Mouse (Mus musculus) adipocyte (in vitro differentiated cells): ENCODE measurements around the gene Acsl1.

Experiments used
- DNase-seq: peaks from one replicate; pipeline ENCODE4 v3.0.0-alpha.2; 2016; ENCODE audit warnings: low spot score

The Acsl1 gene

DNA sequence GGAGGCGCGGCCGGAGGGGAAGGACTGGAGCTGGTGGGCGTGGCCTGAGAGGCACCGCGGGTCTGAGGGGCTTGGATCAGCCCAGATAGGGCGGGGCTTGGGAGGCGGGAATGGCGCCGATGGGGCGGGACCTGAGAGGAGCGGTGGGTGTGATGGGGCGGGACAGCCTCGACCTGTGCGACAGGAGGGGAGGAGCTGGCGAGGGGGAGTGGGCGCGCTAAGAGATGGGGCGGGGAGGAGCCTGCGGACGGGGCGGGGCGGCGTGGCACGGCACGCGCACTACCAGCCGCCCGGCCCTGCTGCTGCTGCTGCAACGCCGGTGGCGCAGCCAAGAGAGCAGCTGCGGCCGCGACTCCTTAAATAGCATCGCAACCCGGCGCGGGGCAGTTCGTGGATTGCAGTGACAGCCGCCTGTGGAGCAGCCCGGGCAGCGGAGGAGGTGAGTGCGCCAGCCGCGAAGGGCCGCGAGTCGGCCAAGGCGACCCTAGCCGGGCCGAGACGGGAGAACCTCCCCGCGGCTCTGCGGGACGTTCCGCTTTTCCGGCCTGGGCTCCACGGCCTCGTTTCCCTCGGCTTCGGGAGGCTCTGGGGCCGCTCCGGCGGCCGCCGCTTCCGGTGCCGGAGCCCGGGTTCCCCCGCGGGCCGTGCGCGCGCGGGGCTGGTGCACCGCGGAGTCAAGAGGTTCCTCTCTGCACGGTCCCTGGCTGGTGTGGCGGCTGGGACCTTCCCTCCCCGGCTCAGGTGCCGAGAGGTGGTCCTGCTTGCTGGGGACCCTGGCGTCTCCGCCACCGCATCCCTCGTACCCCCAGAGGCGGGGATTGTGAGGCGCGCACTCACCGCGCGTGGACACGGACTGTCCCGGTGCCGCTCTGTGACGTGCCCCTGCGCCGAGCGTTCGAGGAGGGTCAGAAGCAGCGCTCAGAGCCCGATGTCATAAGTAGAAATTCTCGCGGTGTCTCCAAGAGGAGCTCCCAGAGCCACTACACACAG lies at the start of gene Acsl1:
Acsl1 (plus strand) TSS at position 246 of the 990 bp plus-strand sequence.
- DNase-seq: peak; percentile 99

DNA sequence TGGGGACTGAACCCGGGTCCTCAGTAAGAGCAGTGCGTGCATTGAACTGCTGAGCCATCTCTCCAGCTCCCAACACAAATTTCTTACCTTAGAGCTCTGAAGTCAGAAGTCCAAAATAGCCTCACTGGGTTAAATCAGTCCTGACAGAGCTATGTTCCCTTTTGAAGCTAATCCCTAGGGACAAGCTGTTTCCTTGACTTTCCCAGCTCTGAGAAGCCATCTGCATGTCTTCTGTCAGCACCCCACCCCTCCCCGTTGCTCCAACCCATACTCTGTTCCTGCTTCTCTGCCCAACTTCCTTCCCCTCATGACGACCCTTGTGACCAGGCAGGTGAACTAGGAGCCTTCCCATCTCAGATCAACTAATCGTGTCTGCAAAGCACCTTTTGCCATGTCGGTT lies 49.3 kb upstream of the Acsl1 start:
- no peak for DNase-seq

DNA sequence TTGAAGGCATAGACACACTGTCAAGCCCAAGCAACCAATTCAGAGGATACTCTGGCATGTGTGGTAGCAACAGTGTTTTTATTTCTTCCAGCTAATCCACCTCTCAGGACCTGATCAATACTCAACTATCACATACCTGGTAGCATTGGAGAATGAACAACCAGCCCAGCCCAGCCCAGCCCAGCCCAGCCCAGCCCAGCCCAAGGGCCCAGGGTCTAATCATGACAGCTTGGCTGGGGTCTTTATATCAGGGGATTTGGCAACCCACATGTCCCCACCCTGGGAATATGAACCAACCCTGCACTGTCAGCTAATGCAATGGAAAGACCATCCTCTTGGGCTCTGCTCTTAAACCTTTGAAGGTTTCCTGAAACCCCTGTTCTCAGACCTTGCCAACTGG lies 42.9 kb upstream of the Acsl1 start:
- no peak for DNase-seq

DNA sequence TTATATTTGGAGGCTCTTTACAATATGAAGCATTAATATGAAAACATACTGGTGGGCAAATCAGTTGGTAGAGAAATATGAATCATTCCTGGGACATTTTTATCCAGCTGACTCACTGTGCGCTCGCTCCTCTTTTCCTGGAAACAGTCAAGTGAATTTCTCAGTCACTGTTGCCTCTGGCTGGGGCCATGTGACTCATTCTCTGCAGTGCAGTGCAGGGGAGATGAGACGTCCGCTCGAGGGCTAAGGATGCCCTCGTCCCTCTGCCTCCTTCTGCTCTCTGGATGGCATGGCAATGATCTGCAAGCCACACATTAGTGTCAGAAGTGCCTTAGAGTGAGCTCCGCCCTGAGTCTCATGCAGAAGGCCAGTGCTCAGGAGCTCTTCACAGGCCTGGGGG lies 41.0 kb upstream of the Acsl1 start:
- peak; percentile 61 for DNase-seq

- DNase-seq: peak; percentile 29
Observed at GRCm38 (mm10) chr8:46431921-46432320, 38.9 kb upstream of the Acsl1 start.

DNA sequence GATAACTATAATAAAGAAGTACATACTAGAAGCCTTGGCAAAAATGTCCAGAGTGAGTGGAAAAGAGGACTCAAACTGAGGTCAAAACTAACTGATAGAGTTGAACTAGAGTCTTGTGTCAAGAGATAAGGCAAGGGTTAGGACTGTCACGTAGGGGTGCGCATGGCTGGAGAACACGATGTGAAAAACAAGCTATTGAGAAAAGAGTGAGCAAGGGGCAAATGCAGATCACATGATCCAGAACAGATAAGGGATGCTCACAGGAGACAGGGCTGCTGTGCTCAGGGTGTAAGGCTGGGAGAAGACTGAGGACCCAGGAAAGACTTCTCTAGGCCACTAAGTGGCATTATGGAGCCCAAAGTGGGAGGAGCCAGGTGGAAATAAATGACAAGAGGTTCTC lies 38.3 kb upstream of the Acsl1 start:
- no peak for DNase-seq

- peak; percentile 59 for DNase-seq
Observed at GRCm38 (mm10) chr8:46433656-46434055, 37.2 kb upstream of the Acsl1 start.

DNA sequence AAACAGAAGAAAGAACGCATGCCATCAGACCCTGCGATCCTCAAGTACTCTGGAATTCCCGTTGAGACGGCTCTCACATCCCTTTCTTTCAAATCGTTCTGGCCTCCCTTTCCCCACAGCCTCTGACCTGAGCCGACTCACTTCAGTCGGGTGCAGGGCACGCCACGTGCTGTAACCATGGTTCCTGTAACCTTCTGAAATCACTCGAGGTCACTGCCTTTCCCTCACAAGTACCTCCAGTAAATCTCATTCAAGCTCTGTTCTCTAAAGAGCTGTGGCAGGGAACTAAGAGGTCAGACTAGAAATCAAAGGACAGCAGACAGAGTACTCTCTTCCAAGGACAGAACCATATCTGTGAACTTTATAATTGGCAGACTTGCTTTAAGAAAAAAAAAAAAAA lies 32.3 kb upstream of the Acsl1 start:
- no peak for DNase-seq

DNA sequence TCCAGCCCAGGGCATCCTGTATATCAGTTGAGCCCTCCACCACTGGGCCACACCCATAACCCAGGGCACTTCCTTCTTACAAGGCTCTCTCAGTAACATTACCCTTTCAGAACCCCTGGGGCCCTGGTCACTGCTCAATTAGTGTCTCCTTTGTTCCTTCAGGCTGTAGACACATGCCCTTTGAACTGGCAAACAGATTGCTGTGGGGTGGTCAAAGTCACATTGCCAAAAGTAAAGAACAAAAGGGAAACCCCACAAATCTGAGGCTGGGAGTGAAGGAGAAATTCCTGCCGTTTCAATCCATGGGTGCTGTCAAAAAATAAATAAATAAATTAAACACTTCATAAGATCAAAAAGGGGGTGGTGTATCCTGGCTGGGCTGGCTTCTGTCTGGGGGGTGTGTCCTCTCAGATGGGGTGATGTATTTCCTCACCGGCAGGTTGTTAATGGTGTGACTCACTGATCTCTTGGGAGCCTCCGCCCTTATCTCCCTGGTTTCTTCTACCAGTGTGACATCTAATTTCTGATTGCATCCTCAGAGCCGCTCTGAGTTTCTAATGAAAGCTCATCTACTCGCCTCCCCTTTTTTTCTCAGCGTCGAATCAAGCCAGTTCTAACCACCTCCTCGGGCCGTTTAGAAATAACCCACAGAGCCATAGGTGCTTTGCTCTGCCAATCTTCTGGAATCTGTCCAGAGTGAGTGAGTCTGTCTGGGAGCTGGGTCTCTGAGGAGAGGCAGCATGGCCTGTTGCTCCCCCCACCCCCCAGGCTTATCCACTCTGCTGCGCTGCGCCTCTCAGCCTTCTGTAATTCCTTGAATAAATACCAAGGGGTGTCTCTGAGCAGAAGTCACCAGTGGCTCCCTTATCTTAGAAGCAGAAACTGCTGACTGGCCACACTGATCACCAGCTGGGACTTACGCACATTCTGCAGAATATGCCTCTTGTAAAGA lies 24.6 kb upstream of the Acsl1 start:
- DNase-seq: no peak

DNA sequence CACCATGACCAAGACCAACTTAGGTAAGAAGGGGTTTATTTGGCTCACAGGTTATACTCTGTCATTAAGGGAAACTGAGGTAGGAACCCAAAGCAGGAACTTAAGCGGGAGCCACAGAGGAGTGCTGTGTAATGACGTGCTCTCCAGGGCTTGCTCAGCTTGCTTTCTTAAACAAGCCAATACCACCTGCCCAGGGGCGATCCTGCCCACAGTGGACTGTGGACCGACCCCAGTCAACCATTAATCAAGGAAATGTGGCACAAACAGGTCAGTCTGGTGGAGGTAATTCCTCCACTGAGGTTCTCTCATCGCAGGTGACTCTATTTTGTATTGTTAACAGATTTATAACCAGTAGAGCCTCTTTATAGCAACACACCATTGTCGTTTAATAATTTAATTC lies 23.5 kb upstream of the Acsl1 start:
- DNase-seq: no peak

DNA sequence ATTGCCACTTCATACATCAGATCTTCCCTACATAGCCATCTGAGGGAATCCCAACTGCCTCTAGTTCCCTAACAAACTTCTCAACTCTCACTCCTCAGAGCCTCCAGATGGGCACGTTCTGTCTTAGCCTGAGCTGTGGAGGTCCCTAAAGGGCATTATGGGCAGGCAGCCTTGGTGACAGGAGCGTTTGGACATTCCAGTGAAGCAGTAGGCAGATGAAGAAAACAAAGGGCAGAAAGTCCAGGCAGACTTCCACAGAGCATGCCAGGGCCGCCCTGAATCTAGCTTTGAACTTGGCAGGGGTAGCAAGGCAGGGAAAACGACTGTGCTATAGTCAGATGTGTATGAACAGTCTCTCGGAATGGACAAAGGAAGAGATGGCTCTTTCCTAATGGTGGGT lies 22.2 kb upstream of the Acsl1 start:
- DNase-seq: no peak

- DNase-seq: no peak
Observed at GRCm38 (mm10) chr8:46449063-46449462, 21.8 kb upstream of the Acsl1 start.

DNA sequence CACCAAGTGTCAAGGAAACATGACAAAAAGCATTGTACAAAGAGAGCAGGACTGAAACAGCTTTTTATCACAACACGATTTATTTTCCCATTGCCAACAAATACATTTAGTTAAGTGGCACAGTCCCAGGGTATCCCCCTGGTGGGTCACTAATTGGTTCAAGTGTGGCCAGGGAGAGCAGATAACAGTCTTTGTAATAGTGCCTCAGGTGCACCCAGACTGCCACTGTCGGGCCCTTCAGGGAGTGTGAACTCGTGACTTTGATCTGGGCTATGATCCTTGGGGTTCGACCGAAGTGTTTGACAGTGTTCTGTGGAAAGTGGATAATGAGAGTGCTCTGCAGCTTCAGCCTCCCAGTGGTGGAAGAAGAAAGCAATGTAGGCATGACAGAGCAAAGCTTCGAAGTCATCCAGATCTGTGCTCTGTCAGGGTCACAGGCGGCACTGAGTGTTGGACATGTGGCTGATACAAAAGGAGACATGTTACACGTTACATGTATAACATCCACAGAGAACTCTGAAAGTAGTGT lies 21.1 kb upstream of the Acsl1 start:
- no peak for DNase-seq

DNA sequence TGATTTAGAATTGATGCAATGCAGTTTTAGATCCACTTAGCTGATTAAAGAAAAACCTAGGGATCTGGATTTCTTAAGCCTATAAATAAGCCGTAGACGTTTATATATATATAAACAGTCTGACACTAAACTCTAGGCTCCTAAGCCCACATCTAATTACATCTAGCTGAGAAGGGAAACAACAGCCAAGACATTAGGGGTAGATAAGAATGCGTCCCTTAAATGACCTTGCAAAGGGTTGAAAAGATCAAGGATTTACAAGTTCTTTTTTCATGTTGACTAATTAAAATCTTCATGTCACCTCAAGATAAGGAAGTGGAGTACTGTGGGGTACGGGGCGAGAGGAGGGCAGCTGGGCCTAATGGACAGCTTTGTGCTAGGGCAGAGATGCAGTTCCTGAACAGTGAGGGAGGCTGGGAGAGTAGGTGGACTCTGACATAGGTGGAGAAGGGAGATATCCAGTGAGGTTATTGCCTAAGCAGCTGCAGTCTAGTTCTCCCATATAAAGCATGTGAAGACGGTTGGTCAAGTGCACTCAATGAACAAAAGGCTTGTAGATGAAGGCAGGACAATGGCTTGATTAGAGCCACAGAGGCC lies 12.5 kb upstream of the Acsl1 start:
- DNase-seq: no peak

GRCm38 (mm10) chr8:46468400-46468799 lies 2.4 kb upstream of the Acsl1 start:
- DNase-seq: no peak

DNA sequence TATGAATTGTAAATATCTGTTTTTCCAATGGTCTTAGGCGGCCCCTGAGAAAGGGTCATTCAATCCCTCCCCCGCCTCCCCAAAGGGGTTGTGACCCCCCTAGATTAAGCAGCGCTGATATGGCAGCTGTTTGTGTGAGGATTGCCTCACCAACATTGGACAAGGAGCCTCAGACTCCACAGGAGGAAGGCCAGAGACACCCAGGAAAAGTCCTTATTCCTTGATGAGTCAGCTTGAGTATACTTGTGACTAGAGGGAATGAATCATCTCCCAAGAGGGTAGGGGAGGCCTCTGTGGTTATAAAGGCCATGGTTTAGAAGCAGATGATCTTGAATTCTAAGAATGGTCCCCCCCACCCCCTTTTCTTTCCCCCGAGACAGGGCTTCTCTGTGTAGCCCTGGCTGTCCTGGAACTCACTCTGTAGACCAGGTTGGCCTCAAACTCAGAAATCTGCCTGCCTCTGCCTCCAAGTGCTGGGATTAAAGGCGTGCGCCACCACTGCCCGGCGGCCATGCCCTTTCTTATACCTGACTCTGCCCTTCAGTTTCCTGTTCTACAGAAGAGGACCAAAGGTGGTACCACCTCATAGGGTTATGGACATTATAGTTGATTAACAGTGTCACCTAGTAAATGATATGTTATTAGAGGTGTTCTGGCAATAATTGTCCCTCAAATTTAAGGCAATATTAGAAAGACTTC lies 1.6 kb upstream of the Acsl1 start:
- DNase-seq: peak; percentile 44

GRCm38 (mm10) chr8:46470091-46470791 lies 596 bp upstream of the Acsl1 start:
- DNase-seq: peak; percentile 98

GRCm38 (mm10) chr8:46471926-46472485 lies 1.2 kb downstream of the Acsl1 start:
- peak; percentile 38 for DNase-seq

DNA sequence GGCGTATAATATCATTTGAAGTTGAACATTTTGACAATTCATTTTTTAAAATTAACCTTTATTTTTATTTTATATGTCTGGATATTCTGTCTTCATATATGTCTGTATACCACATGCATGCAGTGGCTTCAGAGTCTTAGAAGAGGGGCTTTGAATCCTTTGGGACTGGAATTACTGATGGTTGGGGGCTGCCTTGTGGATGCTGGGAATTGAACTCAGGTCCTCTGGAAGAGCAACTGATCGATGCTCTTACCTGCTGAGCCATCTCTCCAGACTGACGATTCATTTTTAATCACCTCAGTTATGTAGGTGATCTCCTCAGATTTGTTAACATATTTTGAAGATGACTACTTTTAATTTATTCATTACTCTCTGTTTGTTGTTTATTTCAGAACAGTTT lies 3.3 kb downstream of the Acsl1 start:
- no peak for DNase-seq

GRCm38 (mm10) chr8:46474634-46475033 lies 3.8 kb downstream of the Acsl1 start:
- peak; percentile 10 for DNase-seq
